Mouse (Mus musculus) c-Kit-positive CD71-negative TER-119-negative erythroid progenitor cells, embryonic 14.5 days (primary cell): ENCODE data around the gene Olfr56.
"Not testable (repeated sequence)": the region's sequence is repeated elsewhere in the genome, so short reads cannot be mapped to it uniquely, and the experiment has no call there.

Experiments used
- DNase-seq: peaks from one replicate; pipeline ENCODE4 v3.0.0-alpha.2; 2013; ENCODE audit warnings: low read depth

Gene Olfr56

GRCm38 (mm10) chr11:49060061-49060460 lies 81.4 kb downstream of the Olfr56 start:
- not testable (repeated sequence) for DNase-seq

GRCm38 (mm10) chr11:49061865-49062264 lies 83.2 kb downstream of the Olfr56 start:
- not testable (repeated sequence) for DNase-seq

GRCm38 (mm10) chr11:49063713-49064469 lies 85.2 kb downstream of the Olfr56 start, which contains the start of gene Tgtp2:
TSS of gene Tgtp2 (minus strand) at chr11:49064206.
- DNase-seq = not testable (repeated sequence)

GRCm38 (mm10) chr11:49068358-49068757 lies 89.7 kb downstream of the Olfr56 start:
- DNase-seq = no peak

DNA sequence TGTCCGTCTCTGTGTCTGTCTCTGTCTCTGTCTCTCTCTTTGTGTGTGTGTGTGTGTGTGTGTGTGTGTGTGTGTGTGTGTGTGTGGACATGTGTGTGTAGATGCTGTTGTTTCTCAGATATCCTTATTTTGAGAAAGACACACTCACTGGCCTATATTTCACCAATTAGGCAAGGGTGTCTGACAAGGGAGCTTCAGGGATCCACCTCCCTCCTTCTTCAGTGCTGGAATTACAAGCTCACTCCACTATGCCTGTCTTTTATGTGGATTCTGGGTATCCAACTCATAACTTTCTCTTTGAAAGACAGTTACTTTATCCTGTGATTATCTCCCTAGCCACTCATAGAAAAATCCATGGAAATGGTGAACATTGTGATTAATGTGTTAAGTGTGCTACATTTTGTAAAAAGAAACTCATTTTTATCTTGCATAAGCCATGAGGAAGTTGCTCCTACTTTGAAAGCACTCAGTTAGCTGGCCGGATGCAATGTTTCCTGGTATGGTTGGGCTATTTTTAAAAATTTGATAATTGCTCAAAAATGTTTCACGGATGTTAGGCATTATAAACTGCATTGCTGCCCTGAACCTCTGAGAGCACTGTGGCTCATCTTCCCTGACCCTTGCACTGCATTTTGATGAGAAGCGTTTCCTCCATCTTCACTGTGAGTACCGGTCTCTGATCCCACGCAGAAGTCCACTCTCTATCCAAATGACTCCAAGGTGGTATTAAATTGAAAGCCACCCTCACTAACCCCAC lies 97.5 kb downstream of the Olfr56 start, which contains the start of gene Ifi47:
Ifi47 (plus strand) TSS at position 587 of the 757 bp plus-strand sequence.
- not testable (repeated sequence) for DNase-seq

DNA sequence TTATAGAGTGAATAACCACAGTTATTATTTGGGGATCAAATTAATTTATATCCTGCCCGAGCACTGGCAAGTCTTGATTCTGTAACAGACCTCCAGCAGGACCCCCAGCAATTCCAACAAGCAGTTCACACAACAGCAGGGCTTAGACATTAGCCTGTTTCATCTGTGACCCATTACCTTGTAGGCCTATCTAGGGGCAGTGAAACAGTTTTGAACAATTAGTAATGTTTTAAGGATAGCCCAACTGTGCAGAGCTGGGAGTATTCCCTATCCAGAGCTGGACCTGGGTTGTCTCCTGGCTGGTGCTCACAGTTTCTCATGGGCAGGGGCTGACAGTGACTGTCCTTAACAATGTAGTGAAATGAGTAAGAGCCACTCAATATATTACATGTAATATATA lies 98.3 kb downstream of the Olfr56 start:
- no peak for DNase-seq

- DNase-seq = no peak
Observed at GRCm38 (mm10) chr11:49078719-49079118, 100.0 kb downstream of the Olfr56 start.

- no peak for DNase-seq
Observed at GRCm38 (mm10) chr11:49080636-49081035, 101.9 kb downstream of the Olfr56 start.

DNA sequence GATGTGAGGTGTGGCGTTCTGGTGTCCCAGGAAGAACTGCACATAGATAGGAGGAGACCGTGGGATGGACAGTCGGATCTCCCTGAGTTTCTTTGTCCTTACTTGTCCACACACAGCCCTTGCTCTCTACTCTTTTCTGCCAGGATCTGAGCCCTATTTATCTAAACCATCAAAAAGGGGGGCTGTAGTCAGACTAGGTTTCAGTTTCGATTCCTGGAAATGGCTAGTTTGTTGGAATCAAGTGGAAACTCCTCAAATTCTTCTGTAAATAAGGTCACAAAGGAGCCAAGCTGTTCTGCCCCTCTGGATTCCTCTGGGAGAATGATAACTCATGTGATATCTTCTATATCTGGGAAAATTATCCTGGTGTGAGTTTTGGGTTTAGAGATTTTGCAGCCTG lies 102.7 kb downstream of the Olfr56 start:
- no peak for DNase-seq

GRCm38 (mm10) chr11:49081886-49082285 lies 103.2 kb downstream of the Olfr56 start:
- no peak for DNase-seq

DNA sequence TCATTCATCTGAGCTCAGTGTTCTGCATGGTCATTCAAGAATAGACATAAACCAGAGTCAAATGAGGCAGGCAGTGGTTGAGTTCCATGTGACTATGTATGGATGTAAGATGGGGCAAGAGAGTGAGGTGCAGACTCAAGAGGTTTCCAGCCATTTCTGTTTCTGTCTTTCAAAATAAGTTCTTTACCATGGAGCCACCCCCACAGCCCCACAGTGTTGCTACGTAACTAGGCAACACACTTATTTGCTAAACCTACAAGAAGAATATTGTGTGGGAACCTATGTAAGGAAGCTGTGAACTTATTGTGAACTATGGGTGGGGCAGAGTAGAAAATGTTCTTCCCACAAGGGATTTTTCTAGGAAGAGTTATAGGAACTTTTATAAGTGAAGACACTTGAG lies 104.5 kb downstream of the Olfr56 start:
- no peak for DNase-seq

- no peak for DNase-seq
Observed at GRCm38 (mm10) chr11:49083808-49084207, 105.1 kb downstream of the Olfr56 start.

DNA sequence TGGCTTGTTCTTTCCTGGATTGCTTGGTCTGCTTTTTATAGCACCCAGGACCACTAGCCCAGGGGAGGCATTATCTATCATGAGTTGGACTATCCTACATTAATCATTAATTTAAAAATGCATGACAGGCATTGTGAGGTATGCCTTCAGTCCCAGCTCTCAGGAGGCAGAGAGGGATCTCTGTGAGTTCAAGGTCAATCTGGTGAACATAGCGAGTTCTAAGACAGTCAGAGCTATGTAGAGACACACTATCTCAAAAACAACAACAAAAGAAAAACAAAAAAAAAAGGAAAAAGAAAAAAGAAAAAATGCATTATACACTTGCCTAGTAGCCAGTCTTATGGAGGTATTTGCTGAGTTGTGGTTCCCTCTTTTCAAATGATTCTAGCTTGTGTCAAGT lies 105.7 kb downstream of the Olfr56 start:
- DNase-seq = no peak

DNA sequence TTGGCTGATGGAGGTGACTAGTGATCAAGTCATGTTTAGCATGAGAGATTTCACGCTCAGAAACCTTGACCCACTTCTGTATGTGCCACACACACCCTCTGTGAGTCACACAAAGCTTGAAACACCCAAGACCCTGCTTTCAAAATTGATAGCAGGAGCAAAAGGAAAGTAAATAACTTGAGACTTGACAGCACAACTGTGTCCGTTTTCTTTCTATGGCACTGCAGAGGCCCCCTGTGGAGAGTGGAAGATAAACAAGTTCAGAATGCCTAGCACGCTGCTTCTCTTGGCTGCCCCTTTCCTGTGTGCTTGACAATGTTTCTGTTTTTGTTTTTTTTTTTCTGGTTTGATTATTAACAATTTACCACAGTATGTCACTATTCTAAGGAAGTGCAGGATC lies 106.2 kb downstream of the Olfr56 start:
- DNase-seq = no peak

GRCm38 (mm10) chr11:49086858-49087361 lies 108.2 kb downstream of the Olfr56 start:
- no peak for DNase-seq

DNA sequence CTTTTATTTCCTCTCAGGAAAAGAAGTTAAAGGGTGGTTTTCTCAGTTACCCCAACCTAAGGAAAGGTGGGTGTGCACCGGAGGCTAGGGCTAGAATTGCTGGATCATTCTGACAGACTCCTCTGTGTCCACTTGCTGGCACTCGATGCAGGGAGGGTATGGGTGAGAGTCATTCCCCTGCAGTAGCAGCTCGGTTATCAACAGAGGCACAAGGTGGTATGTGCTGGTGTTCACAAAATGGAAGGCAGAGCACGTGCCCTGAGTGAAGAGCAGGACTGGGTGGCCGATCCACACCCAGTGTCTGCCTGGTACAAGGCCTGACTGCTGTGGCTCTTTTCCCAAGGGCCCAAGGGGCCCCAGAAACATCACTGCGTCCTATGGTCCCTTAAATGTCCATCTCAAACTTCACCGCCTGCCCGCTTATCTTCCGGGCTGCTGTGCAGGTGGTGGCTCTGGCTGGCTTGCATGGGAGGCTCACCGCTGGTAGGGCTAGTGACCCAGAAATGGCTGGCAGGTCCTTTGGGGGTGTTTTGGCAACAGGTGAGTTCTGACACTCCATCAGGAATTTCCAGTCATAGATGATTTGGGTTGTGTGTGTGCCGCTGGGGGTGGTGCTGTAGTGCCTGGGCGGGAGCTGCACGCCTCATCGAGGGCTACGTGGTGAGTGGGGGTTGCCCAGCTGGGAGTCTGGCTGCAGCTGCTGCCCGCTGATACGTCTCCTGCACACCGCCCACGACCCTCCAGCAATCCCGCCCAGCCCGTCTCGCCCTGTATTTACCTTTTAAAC lies 109.3 kb downstream of the Olfr56 start:
- no peak for DNase-seq

DNA sequence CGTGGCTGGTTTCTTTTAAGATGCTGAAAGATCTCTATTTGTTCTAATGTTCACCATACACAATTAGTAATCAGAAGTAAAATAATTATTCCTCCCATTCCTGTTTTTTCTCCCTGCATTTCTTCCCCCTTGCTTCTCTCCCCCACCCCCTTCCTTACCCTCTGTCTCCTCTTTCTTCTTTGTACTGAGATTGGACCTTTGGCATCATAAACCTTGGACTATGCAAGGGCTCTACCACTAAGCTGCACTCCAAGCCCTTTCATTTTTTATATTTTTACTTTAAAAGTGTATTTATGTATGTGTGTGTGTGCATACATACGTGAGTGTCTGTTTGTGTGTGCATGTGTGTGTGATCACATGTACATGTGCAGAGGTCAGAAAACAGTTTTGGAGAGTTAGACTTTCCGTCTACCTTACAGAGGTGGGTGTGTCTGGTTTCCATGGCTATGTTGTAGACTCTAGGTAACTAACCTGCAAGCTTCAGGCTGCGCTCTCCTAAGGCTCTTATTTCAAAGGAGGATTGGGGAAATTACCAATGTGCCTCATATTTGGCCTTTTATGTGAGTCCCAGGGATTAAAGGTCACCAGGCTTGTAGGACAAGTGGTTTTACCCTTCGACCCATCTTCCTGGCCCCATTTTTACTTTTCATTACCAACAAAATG lies 110.4 kb downstream of the Olfr56 start:
- no peak for DNase-seq

GRCm38 (mm10) chr11:49089735-49090507 lies 111.2 kb downstream of the Olfr56 start:
- DNase-seq = no peak

DNA sequence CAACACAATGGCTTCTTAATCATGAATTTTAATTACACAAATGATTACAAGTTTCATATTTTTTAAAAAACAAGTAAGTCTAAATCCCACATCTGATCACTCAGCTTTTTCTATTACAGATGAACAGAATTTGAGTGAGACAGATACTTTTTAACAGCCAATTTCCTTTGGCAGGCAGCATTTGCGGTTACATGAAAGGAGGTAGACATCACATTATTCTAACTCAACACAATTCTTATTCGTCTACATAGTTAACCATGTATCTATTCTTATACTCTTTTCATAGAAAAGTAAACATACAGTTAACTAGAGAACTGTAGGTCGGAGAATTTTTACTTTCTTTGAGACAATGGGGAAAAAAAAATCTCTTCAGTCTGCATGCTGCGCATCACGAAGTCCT lies 111.9 kb downstream of the Olfr56 start:
- DNase-seq = no peak

- DNase-seq = no peak
Observed at GRCm38 (mm10) chr11:49091171-49091570, 112.5 kb downstream of the Olfr56 start.

DNA sequence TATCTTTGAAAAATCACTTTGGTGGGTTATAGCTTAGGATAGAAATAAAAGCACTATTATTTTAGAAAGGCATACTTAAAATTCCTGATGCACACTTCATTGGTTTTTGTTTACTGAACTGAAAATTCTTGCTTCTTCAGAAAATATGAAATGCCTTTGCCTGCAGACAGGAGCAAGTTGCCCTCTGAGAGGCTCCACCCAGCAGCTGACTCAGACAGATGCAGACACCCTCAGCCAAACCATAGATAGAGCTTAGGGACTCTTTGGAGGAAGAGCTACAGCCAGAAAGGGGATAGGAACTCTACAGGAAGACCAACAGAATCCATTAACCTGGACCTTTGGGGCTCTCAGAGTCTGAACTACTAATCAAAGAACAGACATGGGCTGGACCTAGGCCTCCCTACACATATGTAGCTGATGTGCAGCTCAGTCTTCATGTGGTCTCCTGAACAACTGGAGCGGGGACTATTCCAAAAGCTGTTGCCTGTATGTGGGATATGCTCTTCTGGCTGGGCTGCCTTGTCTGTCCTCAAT lies 113.4 kb downstream of the Olfr56 start:
- DNase-seq = no peak
